Mouse (Mus musculus) retina, adult 2 months (tissue): ENCODE measurements around the gene Phxr2.
A peak's percentile ranks its signal among the peaks of the same experiment; 100 is the strongest.
"Not testable (repeated sequence)": the region's sequence is repeated elsewhere in the genome, so short reads cannot be mapped to it uniquely, and the experiment has no call there.

Source experiments
- DNase-seq: peaks from one replicate; pipeline ENCODE4 v3.0.0-alpha.2; 2012; ENCODE audit warnings: low read depth, low spot score

Gene Phxr2

GRCm38 (mm10) chr10:99126225-99126624 lies at the start of gene Phxr2:
TSS of gene Phxr2 (minus strand) at chr10:99126325.
- DNase-seq: no peak

GRCm38 (mm10) chr10:99172906-99173507 lies 46.9 kb upstream of the Phxr2 start:
- no peak for DNase-seq

GRCm38 (mm10) chr10:99171961-99172497 lies 45.9 kb upstream of the Phxr2 start:
- no peak for DNase-seq

GRCm38 (mm10) chr10:99169765-99170129 lies 43.6 kb upstream of the Phxr2 start:
- DNase-seq: no peak

- DNase-seq: no peak
Measured at GRCm38 (mm10) chr10:99168840-99169764, 43.0 kb upstream of the Phxr2 start.

GRCm38 (mm10) chr10:99168404-99168803 lies 42.3 kb upstream of the Phxr2 start:
- no peak for DNase-seq

- DNase-seq: no peak
Measured at GRCm38 (mm10) chr10:99166392-99166791, 40.3 kb upstream of the Phxr2 start.

- DNase-seq: no peak
Measured at GRCm38 (mm10) chr10:99165751-99166282, 39.7 kb upstream of the Phxr2 start.

GRCm38 (mm10) chr10:99164871-99165477 lies 38.8 kb upstream of the Phxr2 start:
- no peak for DNase-seq

- DNase-seq: no peak
Measured at GRCm38 (mm10) chr10:99163002-99163401, 36.9 kb upstream of the Phxr2 start.

- no peak for DNase-seq
Measured at GRCm38 (mm10) chr10:99161987-99162582, 36.0 kb upstream of the Phxr2 start.

GRCm38 (mm10) chr10:99157697-99158096 lies 31.6 kb upstream of the Phxr2 start:
- DNase-seq: not testable (repeated sequence)

- DNase-seq: no peak
Measured at GRCm38 (mm10) chr10:99156808-99157207, 30.7 kb upstream of the Phxr2 start.

GRCm38 (mm10) chr10:99154635-99155034 lies 28.5 kb upstream of the Phxr2 start:
- no peak for DNase-seq

- DNase-seq: peak; percentile 51
Measured at GRCm38 (mm10) chr10:99152063-99152462, 25.9 kb upstream of the Phxr2 start.

- no peak for DNase-seq
Measured at GRCm38 (mm10) chr10:99151580-99151979, 25.5 kb upstream of the Phxr2 start.

- no peak for DNase-seq
Measured at GRCm38 (mm10) chr10:99150016-99150415, 23.9 kb upstream of the Phxr2 start.

- DNase-seq: no peak
Measured at GRCm38 (mm10) chr10:99146596-99146995, 20.5 kb upstream of the Phxr2 start.

- no peak for DNase-seq
Measured at GRCm38 (mm10) chr10:99145611-99146010, 19.5 kb upstream of the Phxr2 start.

GRCm38 (mm10) chr10:99136337-99136736 lies 10.2 kb upstream of the Phxr2 start:
- DNase-seq: no peak

GRCm38 (mm10) chr10:99133321-99133875 lies 7.3 kb upstream of the Phxr2 start:
- DNase-seq: no peak
